Mouse (Mus musculus): ENCODE measurements around the gene Cox7a2.

The Cox7a2 gene

DNA sequence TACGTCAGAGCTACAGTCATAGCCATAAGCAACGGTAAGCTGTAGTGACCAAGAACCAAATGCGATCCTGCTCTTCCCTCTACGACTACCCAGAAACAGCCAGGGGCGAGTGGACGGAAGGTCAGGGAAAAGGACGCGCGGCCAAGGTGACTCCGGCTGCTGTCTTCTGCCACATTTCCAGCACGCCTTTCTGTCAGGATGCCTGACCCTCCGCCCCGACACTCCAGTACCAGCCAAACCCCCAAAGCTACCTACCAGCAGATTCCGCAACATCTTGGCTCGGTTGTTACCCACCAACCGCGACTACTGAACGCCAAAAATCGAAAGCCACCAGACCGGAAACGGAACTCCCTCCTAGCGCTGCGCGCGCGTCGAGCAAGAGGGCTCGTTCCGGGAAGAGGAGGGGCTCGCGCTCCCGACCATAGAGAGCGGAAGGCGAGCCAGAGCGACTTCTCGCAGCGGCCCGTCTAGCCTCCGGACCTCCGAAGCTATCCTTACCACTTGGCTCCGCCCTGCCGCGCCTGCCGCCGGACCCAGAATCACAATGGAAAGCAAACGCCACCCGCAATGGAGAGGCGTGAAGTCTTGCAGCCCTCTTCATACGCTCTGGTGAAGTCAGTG lies at the start of gene Cox7a2:
TSS of gene Cox7a2 (minus strand) at position 494 of the 621 bp plus-strand sequence.
- peak; percentile 96 for DNase-seq

DNA sequence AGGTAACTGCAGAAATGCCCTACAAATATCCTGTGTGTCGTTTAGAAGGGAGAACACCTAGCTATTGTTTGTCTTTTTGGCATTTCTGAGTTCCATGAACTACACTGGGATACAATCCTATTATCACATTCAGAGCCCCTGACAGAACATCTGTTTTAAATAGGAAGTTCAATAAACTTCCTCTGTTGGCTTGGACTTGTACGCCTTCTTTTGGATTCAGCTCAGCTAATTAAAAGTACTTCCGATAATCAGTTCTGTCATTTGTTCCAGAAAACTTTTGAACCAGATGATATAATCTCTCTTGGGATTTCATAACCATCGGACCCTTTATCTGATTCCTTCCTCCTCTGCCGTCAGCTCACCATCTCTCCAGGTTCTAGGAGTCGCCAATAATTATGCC lies 49.7 kb upstream of the Cox7a2 start:
- no peak for DNase-seq

DNA sequence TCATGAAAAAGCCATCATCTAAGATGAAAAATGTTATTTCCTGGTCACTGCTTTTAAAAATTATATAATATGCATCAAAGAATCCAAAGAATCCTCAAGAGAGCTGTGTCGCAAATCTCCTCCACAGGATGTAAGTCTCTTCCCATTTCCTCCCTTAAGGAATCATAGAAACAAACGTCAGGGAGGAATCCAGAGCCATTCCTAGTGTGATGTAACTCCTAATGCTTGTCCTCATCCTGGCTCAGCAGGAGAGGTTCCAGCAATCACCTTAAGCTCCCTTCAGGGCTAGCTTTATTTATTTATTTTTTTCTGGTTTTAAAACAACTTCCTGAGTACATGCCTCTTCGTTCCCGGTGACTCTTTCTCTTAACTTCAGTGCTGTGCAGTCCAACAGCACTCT lies 47.5 kb upstream of the Cox7a2 start:
- no peak for DNase-seq

DNA sequence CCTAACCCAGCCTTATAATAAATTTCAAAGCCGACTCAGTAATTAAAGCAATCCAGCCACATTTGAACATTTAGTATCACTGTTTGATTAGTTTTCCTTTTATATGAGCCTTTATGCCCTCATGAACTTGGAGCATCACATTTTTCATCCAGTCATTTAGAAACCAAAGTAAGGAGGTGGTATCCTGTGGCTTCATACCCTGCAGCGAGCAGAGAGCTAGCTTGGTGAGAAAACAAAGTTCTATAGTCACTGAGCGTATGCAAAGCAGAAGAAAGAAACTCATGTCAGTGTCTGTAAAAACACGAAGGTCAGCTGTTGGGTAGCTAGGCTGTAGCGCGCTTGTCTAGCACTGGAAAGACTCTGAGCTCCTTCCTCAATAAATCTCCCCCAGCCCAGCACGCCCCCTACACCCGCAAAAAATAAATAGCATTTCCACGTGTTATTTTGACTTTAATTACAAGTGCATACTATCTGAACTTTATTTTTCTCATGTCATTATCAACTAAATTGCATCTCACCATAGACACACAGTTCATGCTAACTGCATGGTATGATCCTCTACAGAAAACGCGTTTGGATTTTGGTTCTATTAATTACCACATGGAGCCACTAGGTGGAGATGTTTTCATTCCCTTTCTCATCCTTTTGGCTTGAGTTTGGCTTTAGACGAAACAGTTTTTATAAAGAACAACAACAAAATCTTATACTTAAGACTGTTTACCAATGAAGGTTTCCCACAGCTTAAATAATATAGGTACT lies 46.8 kb upstream of the Cox7a2 start:
- DNase-seq, result no peak

DNA sequence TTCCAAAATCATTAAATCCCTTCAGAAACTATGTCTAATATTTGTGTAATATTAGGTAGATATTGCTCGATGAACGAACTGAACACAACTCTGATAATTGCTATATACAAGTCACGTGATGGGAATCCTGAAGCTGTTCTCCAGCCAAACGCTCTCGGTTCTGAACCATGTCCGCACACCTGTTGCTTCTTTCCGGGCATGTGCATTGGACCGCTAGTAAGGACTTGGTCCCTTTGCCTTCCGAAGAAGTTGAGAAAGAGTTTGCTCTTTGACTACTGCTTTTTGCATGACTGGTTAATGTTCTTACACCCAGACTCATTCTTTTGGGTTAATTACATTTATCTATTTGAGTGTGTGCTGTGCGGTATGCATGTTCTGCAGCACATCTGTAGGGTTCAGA lies 45.7 kb upstream of the Cox7a2 start:
- no peak for DNase-seq

DNA sequence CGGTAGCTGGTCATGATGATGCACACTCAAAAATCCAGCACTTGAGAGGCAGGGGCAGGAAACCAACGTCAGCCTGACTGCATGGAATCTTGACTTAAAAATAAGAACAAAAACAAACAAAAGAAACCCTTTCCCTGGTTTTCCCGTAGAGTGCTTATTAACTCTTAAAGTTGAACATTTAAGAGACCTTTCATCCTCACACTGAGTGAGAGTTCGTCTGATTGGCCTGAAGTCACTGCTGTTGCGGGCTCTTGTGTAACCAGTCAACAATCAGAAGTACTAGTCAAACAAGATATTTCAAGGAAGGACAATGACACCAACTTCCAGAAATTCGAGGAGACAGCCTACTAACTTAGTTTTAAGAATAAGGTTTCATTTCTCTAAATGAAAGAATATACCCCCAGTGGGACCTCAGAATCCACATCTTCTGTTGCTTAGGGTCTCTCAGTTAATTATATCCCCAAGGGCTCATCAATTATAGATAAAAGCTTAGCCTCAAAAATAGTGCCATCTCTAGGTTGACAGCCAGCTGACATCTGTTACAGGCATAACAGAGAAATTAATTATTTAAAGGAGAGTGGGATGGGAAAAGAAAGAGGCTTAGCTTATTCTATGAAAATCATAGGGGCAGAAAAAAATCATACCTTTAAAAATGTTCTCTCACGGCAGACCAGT lies 36.9 kb upstream of the Cox7a2 start:
- no peak for DNase-seq

DNA sequence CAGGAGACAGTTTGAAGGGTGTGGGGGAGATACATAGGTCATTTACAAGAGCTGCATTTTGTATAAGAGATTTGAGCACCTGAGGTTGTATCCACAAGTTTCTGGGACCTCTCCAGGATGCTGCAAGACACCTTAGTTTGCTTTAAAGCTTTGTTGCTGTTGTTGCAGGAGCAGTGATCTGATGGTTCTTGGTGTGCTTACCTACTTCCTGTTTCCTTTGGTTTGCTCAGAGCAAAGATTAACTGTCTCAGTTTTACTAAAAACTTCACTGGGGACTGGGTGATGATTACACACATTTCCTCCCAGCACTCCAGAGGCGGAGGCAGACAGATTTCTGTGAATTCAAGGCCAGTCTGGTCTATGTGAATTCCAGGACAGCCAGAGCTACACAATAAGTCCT lies 35.4 kb upstream of the Cox7a2 start:
- peak; percentile 23 for DNase-seq

DNA sequence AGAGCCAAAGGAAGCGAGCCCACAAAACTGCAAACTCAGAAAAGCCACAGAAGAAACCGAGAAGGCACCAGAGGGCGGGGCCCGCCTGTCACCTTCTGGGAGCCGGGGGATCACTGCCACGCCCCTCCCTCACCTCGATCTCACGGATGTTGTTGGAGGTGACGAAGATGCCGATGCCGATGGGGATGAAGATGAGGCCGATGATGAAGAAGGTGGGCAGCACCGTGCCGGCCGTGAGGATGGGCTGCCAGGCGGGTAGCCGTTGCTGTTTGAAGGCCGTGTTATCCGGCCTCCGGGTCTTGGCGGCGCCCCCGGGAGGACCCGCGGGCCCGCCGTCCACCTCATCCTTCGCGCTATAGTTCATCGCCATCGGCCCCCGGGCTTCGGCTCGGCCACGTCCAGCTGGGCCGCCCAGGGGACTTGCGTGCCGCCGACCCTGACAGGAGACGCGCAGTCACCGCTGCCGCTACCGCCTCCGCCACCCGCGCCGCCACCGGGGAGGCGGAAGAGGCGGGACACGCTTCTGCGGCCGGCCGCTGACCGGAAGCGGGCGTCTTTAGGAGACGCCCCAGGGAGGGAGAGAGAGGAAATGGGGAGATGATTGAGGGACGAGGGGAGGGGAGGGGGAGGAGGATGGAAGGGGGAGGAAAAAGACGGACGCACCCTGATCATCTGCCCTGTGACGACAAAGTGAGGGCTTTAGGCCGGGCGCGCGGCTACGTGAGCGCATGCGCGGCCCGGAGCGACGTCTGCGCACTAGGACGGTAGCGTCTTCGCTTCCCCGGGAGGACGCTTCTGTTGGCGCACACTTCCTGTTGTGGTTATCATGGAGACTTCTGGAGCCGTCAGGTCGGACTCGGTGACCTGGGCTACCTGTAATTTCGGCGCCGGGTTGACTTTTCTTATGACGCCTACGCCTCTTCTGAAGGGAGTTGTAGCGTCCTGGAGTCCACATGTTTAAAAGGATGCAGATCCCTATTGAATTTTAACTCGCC lies 33.5 kb upstream of the Cox7a2 start, which contains the start of gene Tmem30a:
TSS of gene Tmem30a (minus strand) at position 667 of the 995 bp plus-strand sequence.
- peak; percentile 91 for DNase-seq

DNA sequence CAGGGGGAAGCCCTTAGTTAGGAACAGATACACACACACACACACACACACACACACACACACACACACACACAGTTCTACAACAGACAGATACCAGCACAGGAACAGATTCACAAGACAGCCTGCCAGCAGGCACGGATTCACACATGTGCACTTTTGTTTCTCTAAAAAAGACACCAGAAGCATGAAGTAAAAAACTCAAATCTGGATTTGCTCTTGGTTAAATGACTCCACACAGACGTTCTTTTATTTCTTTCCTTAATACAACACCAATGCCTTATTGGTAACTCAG lies 26.1 kb upstream of the Cox7a2 start:
- no peak for DNase-seq

DNA sequence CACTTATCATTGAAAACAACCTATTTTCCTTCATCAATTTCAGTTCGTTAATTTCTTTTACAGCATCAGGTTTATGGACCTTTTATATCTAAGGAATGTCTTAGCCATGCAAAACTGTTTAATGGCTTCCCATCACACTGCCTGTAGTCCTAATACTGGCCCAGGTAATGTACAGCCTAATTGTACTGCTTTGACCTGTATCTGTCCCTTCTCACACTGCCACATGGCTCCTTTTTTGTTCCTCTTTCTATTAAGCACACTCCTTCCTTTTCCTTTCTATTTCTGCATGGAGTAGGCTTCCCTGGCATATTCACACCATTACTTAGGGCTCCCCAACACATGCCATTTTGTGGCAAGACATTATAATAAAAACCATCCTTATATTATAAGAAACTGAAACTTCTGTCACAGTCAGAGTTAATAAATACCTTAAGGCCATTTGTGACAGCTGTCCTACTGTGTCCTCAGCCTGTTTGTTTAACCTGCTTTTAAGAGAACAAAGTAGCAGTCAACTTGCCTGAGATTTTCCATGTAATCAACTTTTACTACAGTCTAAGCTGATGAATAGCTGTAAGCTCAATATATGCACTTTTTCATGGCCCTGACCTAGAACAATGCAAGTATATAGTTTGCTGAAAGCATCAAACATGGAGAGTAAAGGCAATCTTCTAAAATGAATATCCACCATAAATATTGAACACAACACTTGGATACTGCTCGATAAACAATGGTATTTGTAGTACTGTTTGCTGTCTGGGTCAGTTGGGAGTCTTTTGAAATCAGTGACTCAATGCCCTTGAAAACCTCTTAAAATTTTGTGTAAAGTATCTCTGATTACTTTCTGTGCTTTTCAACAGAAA lies 25.5 kb upstream of the Cox7a2 start:
- no peak for DNase-seq

DNA sequence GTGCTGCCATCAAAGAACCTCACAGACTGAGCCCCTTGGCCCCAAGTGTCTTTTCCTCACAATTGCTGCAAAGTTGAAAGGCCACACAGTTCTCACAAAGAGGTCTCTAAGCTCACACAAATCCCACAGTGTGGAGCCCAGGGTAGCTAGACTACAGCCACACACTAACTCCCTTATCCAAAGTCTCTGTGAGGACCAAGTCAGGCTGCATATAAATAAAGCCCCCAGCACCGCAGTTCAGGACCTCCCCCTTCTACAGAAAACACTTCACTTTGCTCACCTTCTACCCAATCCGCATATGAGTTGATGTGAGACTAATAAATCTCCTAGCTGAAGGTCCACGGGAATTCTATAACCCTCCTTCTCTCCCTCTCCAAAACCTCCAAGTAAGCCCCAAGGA lies 24.8 kb upstream of the Cox7a2 start:
- DNase-seq, result no peak

DNA sequence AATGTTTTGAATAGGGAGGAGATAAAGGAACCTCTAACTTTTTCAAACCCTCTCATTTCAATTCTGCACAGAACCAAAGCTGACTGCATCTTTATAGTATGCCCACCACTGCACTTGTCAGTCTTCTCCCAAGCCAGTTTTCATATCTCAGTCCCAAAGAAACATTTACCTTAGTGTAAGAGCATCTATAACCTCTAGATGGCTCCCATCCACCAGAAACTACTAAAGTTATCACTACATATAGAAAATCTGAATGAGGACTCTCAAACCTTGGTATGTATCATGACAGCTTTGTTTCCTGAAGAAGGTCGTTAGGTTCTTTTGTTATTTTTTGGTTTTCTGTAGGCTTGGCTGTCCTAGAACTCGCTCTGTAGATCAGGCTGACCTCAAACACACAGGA lies 19.7 kb upstream of the Cox7a2 start:
- DNase-seq, result no peak

DNA sequence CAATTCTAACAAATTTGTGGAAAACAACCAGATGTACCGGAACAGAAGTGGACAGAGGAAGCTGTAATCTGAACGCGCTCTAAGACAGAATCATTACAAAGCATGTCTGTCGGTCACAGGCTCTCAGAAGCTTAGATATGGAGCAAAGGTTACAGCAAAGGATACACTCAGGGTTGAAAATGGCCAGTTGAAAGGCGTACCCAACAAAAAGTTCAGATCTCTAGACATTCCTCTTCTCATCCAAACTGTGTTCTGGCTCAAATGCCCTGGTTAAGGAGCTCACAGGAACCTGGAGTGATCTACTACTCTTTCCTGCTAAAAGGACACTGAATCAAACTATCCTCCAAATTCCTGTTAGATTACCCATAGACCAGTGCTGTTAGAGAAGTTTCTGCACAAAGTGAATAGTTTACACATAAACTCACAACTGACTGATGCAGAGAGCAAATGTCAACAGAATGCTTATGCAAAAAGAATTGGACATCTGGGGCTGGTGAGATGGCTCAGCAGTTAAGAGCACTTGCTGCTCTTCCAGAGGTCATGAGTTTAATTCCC lies 7.4 kb upstream of the Cox7a2 start:
- DNase-seq, result no peak

DNA sequence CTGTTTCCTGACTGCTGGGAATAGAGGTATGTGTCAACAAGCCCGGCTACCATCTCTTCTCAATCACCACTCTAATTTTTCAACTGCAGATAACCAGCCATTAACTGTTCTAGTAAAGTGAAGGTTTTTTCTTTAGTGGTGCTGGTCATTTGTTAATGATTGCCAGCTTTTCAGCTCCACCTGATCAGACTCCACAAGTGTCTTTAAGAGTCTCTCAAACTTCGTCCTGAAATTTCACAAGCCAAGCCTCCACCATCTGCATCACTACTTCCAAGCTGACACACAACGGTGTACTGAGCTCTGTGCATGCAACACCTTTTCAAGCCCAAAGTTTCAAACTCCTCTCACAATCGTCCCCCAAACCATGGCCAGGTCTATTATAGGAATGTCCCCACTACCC lies 5.7 kb upstream of the Cox7a2 start:
- no peak for DNase-seq

DNA sequence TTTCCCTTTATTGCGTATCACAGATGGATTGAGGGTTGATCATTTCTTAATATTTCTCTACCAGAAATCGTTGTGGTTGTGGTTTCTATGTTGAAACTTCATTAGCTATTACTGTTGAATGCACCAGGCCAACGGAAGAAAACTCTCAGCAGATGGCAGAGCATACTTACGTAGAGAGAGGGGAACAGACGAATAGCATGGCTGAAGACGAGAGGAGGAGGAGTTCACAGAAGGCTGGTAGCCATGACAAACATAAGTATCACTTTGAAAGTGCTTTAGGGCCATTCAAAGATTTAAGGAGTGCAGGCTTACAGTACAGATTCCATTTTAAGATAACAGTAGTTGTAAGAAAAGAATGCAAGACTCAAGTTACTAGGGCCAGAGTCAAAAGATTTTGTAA lies 2.8 kb upstream of the Cox7a2 start:
- no peak for DNase-seq

DNA sequence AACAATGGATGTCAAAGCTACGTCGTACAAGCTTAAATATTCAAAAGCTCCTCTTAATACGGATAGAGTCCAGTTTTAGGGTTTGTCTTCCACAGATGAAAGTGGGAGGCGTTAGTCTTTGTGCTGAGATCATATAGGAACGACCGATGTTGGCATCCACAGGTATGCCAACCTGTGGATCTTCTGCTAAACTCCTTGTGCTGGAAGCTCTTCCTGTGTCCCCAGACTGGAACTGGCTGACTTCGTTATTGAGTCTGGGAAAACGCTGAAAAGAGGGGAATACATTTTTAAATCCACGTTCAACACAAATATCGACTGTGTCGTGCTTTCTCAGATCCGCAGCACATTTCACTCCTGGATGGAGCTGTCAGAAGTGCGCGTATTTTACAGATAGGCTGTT lies 398 bp upstream of the Cox7a2 start:
- peak; percentile 9 for DNase-seq

DNA sequence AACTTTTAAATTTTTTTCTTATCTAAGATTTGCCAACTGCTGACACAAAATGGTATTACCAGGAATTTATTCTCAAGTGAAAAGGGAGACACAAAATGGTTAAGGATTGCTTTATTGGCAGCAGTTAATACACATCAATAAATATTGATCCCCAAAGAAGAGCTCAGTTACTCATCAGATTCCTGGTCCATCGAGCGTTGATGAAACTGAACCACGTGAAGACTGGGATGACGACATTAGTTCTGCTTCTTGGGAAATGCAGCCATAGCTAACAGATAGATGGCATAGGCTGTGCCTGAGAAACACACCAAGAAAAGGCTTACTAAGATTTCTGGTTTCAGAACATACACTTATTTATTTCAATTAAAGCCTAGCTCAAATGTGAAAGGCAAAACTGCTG lies 4.4 kb downstream of the Cox7a2 start:
- no peak for DNase-seq

DNA sequence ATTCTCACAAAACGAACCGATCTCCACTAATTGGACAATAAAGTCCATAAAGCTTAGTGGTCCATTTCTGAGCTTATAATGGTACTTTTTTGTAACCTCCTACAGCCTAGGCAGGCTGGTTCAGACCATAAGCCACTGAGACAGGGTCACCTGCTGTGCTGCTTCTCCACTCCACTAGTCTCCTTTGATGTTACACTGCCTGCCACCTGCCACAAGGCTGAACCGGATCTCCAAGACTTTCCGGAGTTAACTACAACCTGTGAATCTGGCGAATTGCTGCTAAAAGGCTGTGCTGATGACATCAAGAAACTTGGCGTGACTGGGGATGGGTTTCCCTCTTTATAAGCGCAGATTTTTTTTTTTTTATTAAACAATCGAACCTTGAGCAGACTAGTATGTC lies 7.8 kb downstream of the Cox7a2 start:
- no peak for DNase-seq

DNA sequence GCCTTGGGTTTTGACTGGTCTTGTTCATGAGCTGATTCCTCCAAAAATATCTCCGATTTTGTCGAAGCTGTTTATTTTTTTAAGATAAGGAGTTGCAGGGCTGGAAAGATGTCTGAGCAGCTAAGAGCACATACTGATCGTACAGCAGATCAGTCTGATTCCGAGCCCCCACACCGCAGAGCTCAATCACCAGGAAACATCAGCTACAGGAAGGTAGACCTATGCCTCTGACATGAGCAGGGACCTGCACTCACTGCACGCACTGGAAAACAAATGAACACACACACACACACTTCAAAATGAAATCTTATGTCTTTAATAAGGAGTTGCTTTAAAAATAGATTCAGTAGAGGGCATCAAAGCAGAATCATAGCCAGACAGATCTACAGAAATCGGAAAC lies 9.0 kb downstream of the Cox7a2 start:
- no peak for DNase-seq

DNA sequence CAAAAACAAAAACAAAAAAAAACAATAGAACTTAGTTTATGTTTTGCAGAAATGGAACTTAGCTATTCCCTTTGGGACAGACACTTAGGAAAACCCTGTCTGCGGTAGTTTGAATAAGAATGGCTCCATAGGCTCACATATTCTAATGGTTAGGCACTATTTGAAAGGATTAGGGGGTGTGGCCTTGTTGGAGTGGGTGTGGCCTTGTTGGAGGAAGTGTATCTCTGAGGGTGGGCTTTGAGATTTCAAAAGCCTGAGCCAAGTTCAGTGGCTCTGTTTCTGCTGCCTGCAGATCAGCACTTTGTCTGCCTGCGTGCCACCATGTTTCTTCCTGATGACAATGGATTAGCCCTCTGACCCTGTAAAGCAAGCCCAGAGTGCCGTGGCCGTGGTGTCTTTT lies 14.6 kb downstream of the Cox7a2 start:
- DNase-seq, result no peak

DNA sequence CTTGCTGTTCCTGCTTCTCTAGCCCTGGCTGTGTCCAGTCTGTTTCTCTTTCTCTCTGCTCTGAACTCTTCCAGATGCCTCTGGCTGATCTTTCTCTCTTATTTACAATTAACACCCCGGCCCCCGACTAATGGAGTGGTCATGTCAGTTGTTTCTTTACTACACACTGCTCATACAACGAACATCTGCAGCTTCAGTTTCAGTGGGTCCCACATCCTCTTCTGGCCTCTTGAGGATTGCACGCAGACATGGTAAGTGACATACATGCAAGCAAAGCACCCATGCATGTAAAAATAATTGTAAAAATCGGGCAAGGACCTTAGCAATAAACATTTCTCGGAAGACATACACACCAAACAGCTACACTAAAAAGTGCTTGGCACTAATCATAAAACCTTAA lies 24.1 kb downstream of the Cox7a2 start:
- DNase-seq, result no peak

DNA sequence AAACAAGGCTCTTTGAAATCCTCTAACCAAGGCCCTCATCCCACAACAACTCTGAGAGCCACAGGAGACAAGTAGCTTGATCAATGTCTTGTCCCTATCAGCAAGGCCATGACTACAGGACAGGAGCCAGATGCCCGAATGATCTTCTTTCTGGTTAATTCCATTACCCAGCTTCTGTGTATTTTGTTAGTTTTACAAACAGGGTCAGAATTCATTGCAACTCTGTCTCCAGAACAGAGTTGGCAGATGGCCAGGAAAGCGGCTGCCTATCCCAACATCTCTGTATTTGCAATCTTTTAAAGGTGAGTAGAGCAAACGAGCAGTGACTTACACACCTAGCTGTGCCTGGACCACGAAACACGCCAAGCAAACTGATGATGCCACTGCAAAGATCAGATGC lies 29.4 kb downstream of the Cox7a2 start:
- DNase-seq, result no peak
